Mouse (Mus musculus): ENCODE results near the gene Kctd8.
"Not testable (repeated sequence)": the region's sequence is repeated elsewhere in the genome, so short reads cannot be mapped to it uniquely, and the experiment has no call there.

The Kctd8 gene

DNA sequence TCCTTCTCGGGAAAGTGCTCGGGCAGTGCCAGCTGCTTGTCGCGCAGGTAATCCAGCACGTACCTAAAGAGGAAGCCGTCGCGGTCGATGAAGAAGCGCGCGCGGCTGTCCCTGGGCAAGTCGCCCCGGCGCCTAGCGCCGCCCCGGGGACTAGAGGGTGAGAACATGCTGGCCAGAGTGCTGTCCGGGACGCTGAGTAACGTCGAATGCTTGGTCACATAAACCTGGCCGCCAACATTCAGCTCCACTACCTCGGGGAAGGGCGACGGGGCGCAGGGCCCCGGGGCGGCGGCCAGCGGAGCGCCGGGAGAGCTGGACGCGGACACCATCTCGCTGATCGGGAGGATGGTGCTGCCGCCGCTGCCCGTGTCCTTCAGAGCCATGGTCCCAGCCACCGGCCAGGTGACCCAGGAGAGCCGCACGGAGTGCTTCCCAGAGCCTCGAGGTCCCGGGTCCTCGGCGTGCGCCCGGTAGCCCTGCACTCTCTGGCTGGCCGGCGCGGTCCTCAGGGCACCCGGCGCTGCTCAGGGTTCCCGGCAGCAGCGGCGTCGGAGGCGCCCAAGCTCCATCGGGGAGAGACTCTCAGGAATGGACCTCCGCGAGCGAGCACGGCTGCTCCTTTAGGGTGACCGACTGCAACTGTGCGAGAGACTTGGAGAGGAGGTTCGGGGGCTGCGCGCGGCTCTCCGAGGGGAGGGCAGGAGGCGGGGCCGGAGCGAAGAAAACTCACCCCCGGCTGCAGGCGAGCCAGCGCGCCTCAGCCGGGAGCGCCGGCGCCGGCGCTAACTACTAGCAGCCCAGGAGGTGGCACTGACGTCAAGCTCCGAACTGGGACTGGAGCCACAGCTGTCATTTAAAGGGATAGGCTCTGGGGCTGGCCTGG is at the start of gene Kctd8:
Kctd8 (minus strand) TSS at position 761 of the 883 bp plus-strand sequence.
- CTCF ChIA-PET: interaction anchor here (0.6 kb wide), 1 partner anchor 139 kb away, joined by 6 read pairs; no protein-coding TSS in a partner anchor

DNA sequence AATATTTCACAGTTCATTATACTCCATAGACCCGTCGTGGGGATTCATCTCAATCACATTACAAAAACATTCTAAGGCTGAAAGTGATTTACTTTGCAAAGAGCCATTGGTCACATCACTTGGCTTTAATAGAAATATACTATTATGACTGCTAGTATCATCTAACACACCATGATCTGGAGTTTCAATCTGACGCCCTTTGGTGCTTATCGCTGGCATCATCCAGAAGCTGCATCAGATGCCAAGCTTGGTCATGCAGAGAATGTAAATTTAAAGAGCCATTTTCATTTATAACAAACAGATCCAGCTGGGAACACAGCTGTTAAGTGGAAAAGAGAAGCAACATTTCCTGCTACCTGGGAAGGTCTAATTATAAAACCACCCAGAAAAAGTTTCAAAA is 37.6 kb upstream of the Kctd8 start:
- CTCF ChIA-PET: no interaction called here

DNA sequence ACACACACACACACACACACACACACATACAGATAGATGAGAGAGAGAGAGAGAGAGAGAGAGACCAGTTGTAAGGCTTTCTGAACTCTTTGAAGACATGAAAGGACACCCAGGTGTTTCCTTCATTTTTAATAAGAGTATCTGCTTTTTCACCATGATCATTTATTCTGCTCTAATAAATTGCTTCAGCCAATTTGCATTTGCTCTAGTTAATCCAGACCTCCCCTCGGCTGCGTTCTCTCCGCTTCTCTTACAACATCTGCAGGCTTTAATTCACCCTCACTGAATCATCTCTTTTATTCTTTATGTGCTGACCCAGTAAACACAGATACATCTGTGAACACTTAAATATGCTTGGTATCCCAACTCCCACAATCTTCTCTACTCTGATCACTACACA is 9.1 kb upstream of the Kctd8 start:
- CTCF ChIA-PET: no interaction called here

DNA sequence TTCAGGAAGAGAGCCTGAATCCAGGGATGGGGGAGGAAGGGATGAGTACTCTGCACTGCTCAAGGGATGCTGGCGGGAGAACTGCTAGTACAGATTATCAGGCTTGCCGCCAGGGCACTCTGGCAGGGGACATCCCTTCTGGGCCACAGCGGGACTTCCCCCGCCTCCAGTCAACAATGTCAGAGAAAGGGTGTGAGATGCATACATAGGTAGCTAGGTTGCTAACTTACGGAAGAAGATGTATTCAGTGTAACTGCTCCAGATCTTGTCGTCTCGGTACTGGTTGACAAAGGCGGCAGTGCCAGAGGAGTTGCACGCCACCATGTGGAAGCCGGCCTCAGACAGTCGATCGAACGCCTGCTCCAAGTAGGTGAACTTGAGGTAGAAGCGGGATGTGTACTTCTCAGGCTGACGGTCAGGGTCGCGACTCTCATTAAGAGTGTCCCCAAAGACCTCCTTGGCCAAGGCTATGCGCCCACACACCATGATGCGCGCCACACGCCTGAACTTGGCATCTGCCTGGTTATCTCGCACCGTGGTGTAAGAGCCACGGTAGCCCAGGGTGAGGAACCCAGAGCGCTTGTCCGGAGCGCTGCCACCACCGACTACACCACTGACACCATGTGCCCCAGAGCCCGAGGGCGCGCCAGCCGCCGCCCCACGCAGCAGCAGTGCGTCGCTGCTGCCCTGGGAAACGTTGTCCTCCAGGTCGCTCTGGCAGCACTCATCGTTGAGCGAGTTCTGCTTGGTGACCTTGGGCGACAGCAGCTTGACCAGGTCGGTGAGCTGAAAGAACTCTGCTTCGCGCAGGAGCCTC is 1.2 kb downstream of the Kctd8 start:
- CTCF ChIA-PET: interaction anchor here (0.6 kb wide), 1 partner anchor 138 kb away, joined by 6 read pairs; no protein-coding TSS in a partner anchor

DNA sequence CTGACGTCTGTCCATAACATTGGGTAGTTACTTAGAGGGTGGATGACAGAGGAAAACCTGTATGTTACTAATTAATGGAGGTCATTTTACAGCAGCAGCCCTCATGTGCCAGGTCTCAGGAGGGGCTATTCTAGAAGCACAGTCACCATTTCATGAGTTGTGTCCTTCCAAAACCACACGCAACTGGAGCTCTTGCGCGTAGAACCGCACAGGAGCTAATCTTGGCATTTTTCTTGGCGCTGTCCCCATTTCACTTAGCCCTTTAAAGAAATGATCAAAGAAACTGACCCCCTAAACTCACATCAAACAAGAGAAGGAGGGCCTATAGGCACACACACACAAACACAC is 1.9 kb downstream of the Kctd8 start:
- CTCF ChIA-PET: no interaction called here

DNA sequence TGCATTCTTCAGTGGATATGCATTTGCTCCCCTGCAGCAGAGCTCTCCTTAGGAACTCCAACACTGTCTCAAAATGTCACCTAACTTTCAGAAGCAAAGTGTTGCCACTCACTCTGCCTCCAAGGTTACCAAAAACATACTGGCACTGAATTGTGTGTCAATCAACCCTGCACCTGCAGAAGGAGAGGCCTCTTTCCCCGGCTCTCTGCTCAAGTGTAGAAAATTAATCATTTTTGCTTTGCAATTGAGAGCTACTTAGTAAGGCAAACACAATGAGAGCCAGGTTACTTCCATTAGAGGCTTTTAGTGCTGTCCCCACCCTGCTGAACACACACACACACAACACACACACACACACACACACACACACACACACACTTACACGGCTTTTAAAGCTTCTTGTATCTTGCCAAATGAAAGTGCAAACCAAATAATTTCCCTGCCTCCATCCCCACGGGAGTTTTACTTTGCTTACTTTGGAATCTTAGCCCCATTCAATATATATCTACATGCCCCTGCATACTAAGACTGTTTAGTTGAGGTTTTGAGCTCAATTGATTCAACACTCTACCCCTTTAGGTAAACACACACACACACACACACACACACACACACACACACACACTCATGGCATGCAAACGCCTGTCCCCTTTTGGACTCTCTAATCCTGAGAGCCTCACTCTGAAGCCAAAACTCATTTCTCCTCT is 2.4 kb downstream of the Kctd8 start:
- CTCF ChIA-PET: interaction anchor here (0.6 kb wide), 1 partner anchor 154 kb away, joined by 4 read pairs; no protein-coding TSS in a partner anchor

DNA sequence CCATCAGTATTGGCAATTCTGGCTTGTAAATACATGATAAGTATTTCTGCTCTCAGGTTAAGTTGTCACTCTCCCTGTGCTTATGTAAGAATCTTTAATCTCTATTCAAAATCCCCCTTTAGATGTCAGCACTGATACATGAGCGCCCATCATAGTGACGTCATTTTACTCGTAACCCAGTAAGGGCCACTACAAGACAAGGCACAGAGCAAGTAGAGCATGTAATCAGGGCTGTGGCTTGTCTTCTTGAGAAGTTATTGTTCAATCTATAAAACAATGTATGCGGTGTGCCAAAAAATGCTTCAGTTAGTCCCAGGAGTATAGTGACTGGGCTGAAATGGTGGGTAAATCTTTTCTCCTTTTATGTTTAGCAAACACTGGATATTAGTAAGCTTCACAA is 13.9 kb downstream of the Kctd8 start:
- CTCF ChIA-PET: no interaction called here

DNA sequence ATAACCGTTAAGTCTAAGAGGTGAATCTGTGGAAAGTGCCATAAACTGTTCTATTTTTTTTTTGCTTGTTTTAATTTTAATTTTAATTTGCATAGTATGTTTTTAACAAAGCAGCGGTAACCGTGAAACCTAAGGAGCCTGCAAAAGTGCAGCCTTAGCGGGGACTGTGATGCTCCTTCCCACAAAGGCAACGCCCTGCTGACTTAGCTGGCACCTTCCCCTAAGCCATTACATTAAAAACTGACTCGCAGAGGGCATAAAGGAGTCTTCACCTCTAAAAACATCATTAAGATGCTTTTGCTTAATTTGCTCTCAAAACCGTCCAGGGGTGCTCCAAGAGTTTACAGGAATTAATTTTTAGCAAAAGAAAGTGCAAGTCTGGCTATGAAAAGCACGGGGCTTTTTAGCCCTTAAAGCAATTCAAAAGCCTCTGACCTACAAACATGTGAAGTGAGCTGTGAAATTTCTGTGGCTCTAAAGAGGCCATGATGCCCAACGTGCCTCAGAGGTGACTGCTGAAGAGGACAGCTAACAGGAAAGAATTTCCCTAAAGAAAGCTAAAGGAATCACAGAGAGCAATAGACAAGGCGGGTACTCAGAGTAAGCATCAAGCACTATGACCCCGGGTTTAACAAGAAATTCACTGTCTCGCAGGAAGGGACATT is 16.8 kb downstream of the Kctd8 start:
- CTCF ChIA-PET: no interaction called here

DNA sequence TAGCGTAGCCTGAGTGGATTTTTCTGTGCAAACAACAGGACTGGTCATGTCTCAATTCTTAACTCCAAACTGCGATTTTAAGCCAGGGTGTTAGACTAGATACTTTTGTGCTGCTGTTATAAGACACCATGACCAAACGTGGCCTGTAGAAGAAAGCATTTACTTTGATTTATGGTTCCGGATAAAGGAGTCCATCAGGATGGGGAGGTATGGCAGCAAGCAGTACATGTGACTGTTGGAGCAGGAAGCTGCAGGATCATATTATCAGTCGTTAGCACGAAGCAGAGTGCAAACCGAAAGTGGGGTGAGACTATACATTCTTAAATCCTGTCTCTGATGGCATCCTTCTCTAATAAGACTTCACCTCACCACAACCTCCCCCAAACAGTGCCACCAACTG is 28.9 kb downstream of the Kctd8 start:
- CTCF ChIA-PET: no interaction called here

DNA sequence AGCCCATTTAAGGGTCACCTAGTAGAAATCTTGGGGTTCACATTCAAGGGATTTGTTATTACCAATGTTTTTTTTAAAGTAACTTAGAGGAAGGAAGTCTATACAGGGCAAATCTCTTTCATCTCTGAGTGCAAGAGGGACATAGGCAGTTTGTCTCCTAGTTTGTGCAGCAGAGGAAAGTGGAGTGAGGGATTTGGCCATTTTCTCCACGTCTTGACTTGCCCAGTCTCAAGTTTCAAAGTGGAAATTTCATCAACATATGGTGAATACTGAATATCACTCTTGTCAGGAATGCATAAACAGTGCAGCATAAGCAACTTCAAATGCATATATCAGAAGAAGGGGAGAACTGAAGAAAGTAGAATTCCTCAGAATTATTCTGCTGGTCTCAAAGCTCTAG is 39.8 kb downstream of the Kctd8 start:
- CTCF ChIA-PET: no interaction called here

DNA sequence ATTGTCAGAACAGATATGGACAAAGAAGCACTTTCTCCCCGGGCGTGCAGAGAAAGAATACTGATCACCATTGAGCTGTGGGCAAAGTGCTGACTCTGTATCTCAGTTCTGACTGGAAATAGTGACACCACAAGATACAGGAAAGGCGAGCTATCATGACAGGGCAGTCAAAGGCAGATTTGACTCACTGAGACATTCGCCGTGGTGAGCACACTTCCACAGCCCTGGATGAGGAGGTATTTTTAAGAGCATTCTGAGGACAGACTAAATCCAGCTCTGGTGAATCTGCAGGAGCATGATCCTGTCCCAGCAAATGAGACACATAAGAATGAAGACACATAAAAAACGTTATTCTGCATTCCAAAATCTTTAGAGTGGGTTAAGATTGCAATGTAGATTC is 49.1 kb downstream of the Kctd8 start:
- CTCF ChIA-PET: no interaction called here

DNA sequence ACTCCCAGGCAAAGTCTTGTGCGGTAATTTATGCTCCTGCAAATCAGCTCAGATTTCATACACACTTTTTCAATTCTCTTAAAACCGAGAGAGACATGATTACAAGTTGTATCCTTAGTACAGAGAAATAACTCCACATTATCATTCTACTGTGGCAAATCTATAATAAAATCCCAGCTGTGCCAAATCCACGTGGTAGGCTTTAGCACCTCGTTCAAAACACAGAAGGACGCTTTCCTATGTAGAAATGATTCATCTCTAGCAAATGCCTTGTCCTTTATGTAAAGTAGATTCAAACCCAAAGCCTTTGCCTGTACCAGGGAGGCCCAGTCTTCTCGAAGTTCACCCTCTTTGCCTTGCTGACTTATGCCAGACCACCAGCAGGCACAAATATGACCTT is 57.1 kb downstream of the Kctd8 start:
- CTCF ChIA-PET: no interaction called here

DNA sequence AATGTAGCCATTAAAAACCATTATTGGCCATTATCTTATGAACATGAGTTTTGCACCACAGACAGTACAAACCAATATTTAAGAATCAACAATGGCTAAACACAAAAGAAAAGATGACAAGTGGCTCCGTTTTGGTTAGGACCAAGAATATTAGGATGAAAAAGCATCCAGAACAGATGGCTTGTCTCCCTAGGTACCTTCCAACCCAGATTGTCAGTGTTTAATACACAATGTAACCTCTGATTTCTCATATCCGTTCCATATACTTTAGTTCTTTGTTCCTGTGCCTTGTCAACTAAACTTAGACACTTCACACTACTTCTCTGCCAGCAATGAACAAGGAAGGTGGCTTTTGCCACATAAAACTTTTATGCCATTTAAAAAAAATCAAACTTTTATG is 89.1 kb downstream of the Kctd8 start:
- CTCF ChIA-PET: no interaction called here

DNA sequence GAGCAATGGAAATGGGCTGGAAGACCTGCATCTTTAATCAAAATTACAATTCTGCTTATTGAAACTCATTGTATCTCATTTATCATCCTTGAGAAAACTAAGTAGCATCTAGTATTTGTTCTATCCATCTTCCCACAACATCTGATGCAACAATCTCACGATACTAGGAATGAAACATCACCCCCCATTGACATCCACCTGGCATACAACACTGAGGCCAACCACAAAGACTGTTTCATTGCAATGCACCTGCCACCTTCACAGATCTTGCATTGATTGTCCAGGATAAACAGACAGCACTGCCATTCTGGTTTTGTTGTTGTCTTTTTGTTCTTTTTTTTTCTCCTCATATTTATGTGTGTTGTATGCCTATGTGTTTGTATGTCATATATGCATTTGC is 99.5 kb downstream of the Kctd8 start:
- CTCF ChIA-PET: no interaction called here

DNA sequence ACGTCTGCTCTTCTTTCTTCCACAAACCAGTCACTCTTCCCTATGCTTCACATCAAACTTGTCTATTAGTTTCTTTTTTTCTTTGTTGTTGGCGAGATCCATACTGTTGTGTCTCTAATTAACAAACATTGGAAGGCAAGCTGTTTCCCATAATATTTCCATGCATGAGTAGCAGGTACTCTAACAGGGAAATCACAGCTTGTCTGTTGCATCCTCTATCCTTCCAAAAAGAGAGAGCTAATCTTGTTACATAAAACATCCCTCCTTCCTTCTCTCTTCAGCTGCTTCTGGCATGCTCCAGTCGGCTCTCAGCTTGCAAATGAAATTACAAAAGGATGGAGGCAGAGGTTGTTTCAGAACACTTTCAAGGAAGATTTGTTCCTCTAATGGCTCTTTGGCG is 107.9 kb downstream of the Kctd8 start:
- CTCF ChIA-PET: no interaction called here

DNA sequence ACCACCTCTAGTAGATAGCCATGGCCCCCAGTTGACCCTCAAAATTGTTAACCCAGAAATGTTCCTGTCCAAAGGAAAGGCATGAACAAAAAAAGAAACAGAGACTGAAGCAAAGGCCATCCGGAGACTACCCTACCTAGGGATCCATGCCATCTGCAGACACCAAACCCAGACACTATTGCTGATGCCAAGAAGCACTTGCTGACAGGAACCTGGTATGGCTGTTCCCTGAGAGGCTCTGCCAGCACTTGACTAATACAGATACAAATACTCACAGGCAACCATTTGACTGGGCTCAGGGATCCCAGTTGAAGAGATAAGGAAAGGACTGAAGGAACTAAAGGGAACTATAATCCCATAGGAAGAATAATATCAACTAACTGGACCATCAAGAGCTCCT is 109.8 kb downstream of the Kctd8 start:
- CTCF ChIA-PET: not testable (repeated sequence)

DNA sequence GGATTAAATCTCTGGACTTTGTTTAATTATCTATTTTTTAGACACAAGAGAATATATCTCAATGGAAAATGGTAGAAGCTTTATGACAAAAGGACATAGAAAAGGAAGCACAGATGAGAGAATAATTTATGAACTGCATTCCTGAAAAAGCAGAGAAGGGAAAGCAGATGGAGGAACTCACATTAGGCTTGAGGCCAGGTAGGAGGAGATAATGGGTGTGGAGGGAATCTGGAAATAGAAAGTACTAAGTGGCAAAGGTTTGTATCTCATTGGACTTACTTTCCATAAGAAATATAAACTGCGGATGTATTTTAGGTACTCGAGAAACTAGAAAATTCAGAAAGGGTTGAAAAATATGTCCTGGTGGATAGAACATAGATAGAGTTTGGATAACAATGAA is 114.3 kb downstream of the Kctd8 start:
- CTCF ChIA-PET: no interaction called here

DNA sequence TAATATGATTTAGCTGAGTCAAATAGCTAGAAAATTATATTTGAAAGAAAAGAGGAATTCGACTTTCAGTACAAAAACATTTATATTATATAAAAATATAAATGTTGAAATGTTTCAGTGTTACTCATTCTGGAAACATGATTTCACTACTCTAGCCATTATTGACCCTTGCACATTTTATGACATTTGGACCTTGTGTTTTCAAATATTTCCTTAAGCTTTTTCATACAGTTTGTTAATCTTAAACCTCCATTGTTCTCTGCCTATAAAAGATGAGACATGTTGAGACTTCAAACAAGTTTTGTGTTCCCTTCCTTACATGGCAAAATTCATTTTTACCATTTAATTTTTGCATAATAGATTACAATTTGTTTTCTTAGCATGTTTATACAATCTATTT is 118.9 kb downstream of the Kctd8 start:
- CTCF ChIA-PET: no interaction called here

DNA sequence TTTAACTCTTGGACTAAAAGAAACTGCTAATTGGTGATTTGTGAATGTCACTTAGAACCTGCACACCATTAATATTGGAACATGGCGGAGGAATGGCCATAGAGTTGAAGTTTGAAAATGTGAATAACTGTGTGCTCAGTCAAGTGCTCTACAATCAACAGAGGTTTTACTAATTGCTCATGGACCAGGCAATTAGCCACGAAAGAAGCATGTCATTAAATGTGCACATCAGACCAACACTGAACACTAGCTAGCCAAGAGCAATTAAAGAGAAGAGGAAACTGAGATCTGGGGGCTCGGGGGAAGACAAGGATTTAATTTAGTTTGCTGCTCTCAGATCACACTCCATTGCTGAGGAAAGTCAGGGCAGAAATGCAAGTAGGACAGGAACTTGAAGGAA is 126.3 kb downstream of the Kctd8 start:
- CTCF ChIA-PET: no interaction called here

DNA sequence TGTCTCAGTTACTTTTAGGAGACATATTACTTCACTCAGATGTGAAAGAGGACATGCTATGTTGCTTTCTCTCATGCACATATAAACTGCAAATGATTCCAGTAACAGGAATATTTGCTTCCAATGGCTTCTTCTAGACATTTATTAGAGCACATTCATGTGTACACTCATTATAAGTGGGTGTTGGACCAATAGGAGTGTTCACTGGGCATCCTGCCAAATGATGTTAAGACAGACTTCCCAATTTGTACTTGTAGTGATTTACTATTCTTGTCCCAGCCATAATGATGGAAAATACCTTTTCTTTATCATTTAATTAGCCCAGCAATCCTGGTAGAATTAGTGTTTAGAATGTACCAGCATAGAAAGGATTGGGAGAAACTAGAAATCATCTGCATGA is 132.1 kb downstream of the Kctd8 start:
- CTCF ChIA-PET: no interaction called here

DNA sequence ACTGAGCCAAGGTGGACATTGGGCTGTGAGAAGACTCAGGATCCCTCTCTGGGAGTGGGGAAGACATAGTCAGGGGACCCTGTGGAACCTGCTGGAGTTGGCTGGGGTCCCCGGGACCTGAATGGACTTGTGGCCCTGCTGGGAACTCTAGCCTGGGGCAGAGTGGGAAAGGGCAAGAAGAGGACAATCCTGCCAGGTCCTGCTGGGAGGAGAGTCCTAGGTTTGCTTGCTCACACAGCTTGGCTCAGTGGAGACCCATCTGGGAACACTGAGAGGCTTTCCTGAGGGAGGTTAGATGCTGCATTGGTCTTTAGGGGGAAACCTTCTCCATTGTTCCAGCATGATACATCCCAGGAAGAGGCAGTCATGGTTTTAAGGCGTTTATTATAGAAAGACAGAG is 133.8 kb downstream of the Kctd8 start:
- CTCF ChIA-PET: no interaction called here

DNA sequence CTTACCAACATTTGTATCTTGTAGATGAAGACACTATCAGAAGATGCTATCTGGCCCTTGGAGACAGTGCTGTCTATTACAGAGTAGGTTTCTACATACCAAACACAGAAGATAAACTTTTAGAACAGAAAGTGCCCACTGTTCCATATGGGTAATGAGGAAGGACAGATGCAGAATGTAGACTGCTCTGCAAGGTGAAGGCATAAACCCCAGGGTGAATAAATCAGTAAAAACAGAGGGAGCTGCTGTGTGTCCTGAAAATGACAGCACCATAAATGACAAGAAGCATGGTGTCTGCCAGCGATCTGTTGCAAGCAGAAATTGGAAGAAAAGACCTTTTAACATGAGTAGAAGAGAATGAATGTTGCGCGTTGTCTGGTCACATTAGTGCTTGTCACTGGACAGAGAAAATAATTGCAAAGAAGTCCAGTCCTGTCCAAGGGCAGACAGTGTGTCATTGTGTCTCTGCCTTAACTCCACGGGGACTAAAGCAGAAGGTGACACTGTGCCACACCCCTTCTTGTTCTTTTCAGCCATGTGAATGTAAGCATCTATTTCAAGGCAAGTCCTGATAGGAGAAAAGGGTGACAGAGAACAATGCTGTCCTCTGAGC is 181.5 kb downstream of the Kctd8 start:
- CTCF ChIA-PET: no interaction called here

Data from spleen, embryonic (tissue).